Mouse (Mus musculus): ENCODE data around the gene Tas1r3. TPM values are rescaled to one million over a fixed set of nuclear protein-coding genes. Genes with fewer than 3 reads are reported as not detected.

Gene Tas1r3
- total and polyA plus RNA-seq, 3 experiments = 0.03 to 1.7 (median 0.60) TPM

GRCm38 (mm10) chr4:155837404-155838010, 25.7 kb downstream of the Tas1r3 start:
- H3K9me3 ChIP-seq (replicated peaks) = peaks cover 5% of the 10 kb centered on the region; the same call in 1 of the 2 replicates
- peaks cover 28% of the 10 kb centered on the region for H3K36me3 ChIP-seq (replicated peaks)
- H3K27me3 ChIP-seq (ENCODE audit: insufficient read depth, low read length) = peaks cover 28% of the 10 kb centered on the region
- H3K4me3 ChIP-seq (ENCODE audit: low read depth, low read length) = no peak overlapping the region
- peaks cover 45% of the 10 kb centered on the region for H3K4me1 ChIP-seq (ENCODE audit: insufficient read depth, low read depth, low read length)
- DNase-seq (ENCODE audit: low spot score) = no peak
- ATAC-seq (ENCODE audit: extremely low read depth, insufficient number of reproducible peaks, low FRiP score, poor library complexity, severe bottlenecking) = no peak
- TF ChIP-seq GATA2 (IDR thresholded peaks at IDR 0.05; ENCODE audit: borderline replicate concordance, low read depth, low read length) = no peak
- TF ChIP-seq CTCF (IDR thresholded peaks at IDR 0.05; ENCODE audit: low read depth, low read length) = no peak

GRCm38 (mm10) chr4:155833836-155834235, 29.3 kb downstream of the Tas1r3 start:
- Histone ChIP-seq H3K4me3 (ENCODE audit: low read depth, low read length) (no peak overlapping the region), H3K27me3 (ENCODE audit: insufficient read depth, low read length) (no peaks in the 10 kb centered on the region), H3K9me3 (replicated peaks) (no peaks in the 10 kb centered on the region), H3K36me3 (replicated peaks) (peaks cover 48% of the 10 kb centered on the region), H3K4me1 (ENCODE audit: insufficient read depth, low read depth, low read length) (peaks cover 36% of the 10 kb centered on the region)
- DNase-seq (ENCODE audit: low spot score) = peak; percentile 63
- TF ChIP-seq TAL1 (conservative IDR thresholded peaks at IDR 0.05; ENCODE audit: low read depth, low read length) = no peak
- TF ChIP-seq CTCF (IDR thresholded peaks at IDR 0.05; ENCODE audit: low read depth, low read length) = peak; percentile 40; the same call in 1 of the 2 replicates
- peak; percentile 48 for ATAC-seq (ENCODE audit: extremely low read depth, insufficient number of reproducible peaks, low FRiP score, poor library complexity, severe bottlenecking)

GRCm38 (mm10) chr4:155833234-155833633, 29.9 kb downstream of the Tas1r3 start:
- Histone ChIP-seq H3K9me3 (replicated peaks) (no peaks in the 10 kb centered on the region), H3K36me3 (replicated peaks) (peaks cover 52% of the 10 kb centered on the region), H3K4me1 (ENCODE audit: insufficient read depth, low read depth, low read length) (peaks cover 36% of the 10 kb centered on the region), H3K27me3 (ENCODE audit: insufficient read depth, low read length) (no peaks in the 10 kb centered on the region), H3K4me3 (ENCODE audit: low read depth, low read length) (no peak overlapping the region; the same call in 1 of the 2 replicates)
- ATAC-seq (ENCODE audit: extremely low read depth, insufficient number of reproducible peaks, low FRiP score, poor library complexity, severe bottlenecking) (no peak), DNase-seq (ENCODE audit: low spot score) (no peak)
- TF ChIP-seq POLR2AphosphoS5 (IDR thresholded peaks at IDR 0.05; ENCODE audit: insufficient replicate concordance, low read depth, low read length) = no peak
- TF ChIP-seq GATA2 (IDR thresholded peaks at IDR 0.05; ENCODE audit: borderline replicate concordance, low read depth, low read length) = no peak
- no peak for TF ChIP-seq CTCF (IDR thresholded peaks at IDR 0.05; ENCODE audit: low read depth, low read length)
- TF ChIP-seq GATA1 (IDR thresholded peaks at IDR 0.05; ENCODE audit: borderline replicate concordance, low read length) = no peak
- no peak for TF ChIP-seq TAL1 (conservative IDR thresholded peaks at IDR 0.05; ENCODE audit: low read depth, low read length)

GRCm38 (mm10) chr4:155832321-155832720, 30.8 kb downstream of the Tas1r3 start:
- H3K4me3 ChIP-seq (ENCODE audit: low read depth, low read length) = peak overlapping the region; percentile 93
- peaks cover 61% of the 10 kb centered on the region for H3K36me3 ChIP-seq (replicated peaks)
- no peak for ATAC-seq (ENCODE audit: extremely low read depth, insufficient number of reproducible peaks, low FRiP score, poor library complexity, severe bottlenecking)
- TF ChIP-seq POLR2AphosphoS5 (IDR thresholded peaks at IDR 0.05; ENCODE audit: insufficient replicate concordance, low read depth, low read length) = no peak
- no peak for TF ChIP-seq TAL1 (conservative IDR thresholded peaks at IDR 0.05; ENCODE audit: low read depth, low read length)
- no peak for TF ChIP-seq CTCF (IDR thresholded peaks at IDR 0.05; ENCODE audit: low read depth, low read length)
- TF ChIP-seq GATA1 (IDR thresholded peaks at IDR 0.05; ENCODE audit: borderline replicate concordance, low read length) = no peak
- no peak for TF ChIP-seq GATA2 (IDR thresholded peaks at IDR 0.05; ENCODE audit: borderline replicate concordance, low read depth, low read length)
- H3K4me1 ChIP-seq (ENCODE audit: insufficient read depth, low read depth, low read length) = peaks cover 40% of the 10 kb centered on the region
- no peaks in the 10 kb centered on the region for H3K9me3 ChIP-seq (replicated peaks)
- no peak for DNase-seq (ENCODE audit: low spot score)
- no peaks in the 10 kb centered on the region for H3K27me3 ChIP-seq (ENCODE audit: insufficient read depth, low read length)

- Histone ChIP-seq H3K9me3 (replicated peaks) (no peaks in the 10 kb centered on the region), H3K27me3 (ENCODE audit: insufficient read depth, low read length) (no peaks in the 10 kb centered on the region), H3K36me3 (replicated peaks) (peaks cover 66% of the 10 kb centered on the region), H3K4me1 (ENCODE audit: insufficient read depth, low read depth, low read length) (peaks cover 42% of the 10 kb centered on the region), H3K4me3 (ENCODE audit: low read depth, low read length) (peak overlapping the region; percentile 93)
- DNase-seq (ENCODE audit: low spot score) (no peak), ATAC-seq (ENCODE audit: extremely low read depth, insufficient number of reproducible peaks, low FRiP score, poor library complexity, severe bottlenecking) (no peak)
- TF ChIP-seq GATA2 (IDR thresholded peaks at IDR 0.05; ENCODE audit: borderline replicate concordance, low read depth, low read length) (no peak), CTCF (IDR thresholded peaks at IDR 0.05; ENCODE audit: low read depth, low read length) (no peak), POLR2AphosphoS5 (IDR thresholded peaks at IDR 0.05; ENCODE audit: insufficient replicate concordance, low read depth, low read length) (no peak), GATA1 (IDR thresholded peaks at IDR 0.05; ENCODE audit: borderline replicate concordance, low read length) (no peak), TAL1 (conservative IDR thresholded peaks at IDR 0.05; ENCODE audit: low read depth, low read length) (no peak)
Measured at GRCm38 (mm10) chr4:155831831-155832230, 31.3 kb downstream of the Tas1r3 start.

- Histone ChIP-seq H3K36me3 (replicated peaks) (peaks cover 71% of the 10 kb centered on the region), H3K9me3 (replicated peaks) (no peaks in the 10 kb centered on the region), H3K4me3 (ENCODE audit: low read depth, low read length) (peak within 1 kb of the TSS; percentile 93), H3K27me3 (ENCODE audit: insufficient read depth, low read length) (no peaks in the 10 kb centered on the region), H3K4me1 (ENCODE audit: insufficient read depth, low read depth, low read length) (peaks cover 42% of the 10 kb centered on the region)
- ATAC-seq (ENCODE audit: extremely low read depth, insufficient number of reproducible peaks, low FRiP score, poor library complexity, severe bottlenecking) = peak; percentile 91
- peak; percentile 87 for DNase-seq (ENCODE audit: low spot score)
- TF ChIP-seq GATA1 (IDR thresholded peaks at IDR 0.05; ENCODE audit: borderline replicate concordance, low read length) (no peak), GATA2 (IDR thresholded peaks at IDR 0.05; ENCODE audit: borderline replicate concordance, low read depth, low read length) (no peak), TAL1 (conservative IDR thresholded peaks at IDR 0.05; ENCODE audit: low read depth, low read length) (no peak), POLR2AphosphoS5 (IDR thresholded peaks at IDR 0.05; ENCODE audit: insufficient replicate concordance, low read depth, low read length) (no peak), CTCF (IDR thresholded peaks at IDR 0.05; ENCODE audit: low read depth, low read length) (peak; percentile 56)
Measured at GRCm38 (mm10) chr4:155831205-155831766, 31.9 kb downstream of the Tas1r3 start, which contains the start of gene Aurkaip1. Gene Aurkaip1, plus strand, starts transcription at chr4:155831272.

All from G1E (cell line).